Mouse (Mus musculus): ENCODE results near the gene Fam167b.

- peak; percentile 62 for TF ChIP-seq CTCF (IDR thresholded peaks at IDR 0.05; ENCODE audit: low read depth, low read length)
- no peak for TF ChIP-seq POLR2A (IDR thresholded peaks at IDR 0.05; ENCODE audit: borderline replicate concordance, low read depth, low read length)
Measured at GRCm38 (mm10) chr4:129576863-129577491, 1.4 kb downstream of the Fam167b start.

Measured in bone marrow macrophage, adult 2 months (primary cell).